Mouse (Mus musculus) heart, embryonic 16.5 days (tissue): ENCODE results near the gene Cnot10. TPM values are rescaled to one million over a fixed set of nuclear protein-coding genes. Genes with fewer than 3 reads are reported as not detected.

ENCODE experiments used
- ATAC-seq: fragments of 200-750 bp; cut with Nextera tagmentation; replicated peaks from 2 replicates; pipeline ENCODE4 v1.8.0; 2017; ENCODE audit warnings: moderate number of reproducible peaks; ENCODE audit not compliant: insufficient read depth, low FRiP score; ENCODE audit errors: extremely low read depth
- H3K27ac ChIP-seq: fragments of 300-500 bp; sonication (generic); 2 replicates; pipeline ENCODE4 v1.5.1; 2014; ENCODE audit warnings: mild to moderate bottlenecking, low read length, control low read depth, moderate library complexity
- H3K27me3 ChIP-seq: fragments of 300-500 bp; sonication (generic); 2 replicates; pipeline ENCODE4 v1.6.1; 2014; ENCODE audit warnings: low read length, mixed read lengths; ENCODE audit not compliant: control insufficient read depth, insufficient read depth
- H3K36me3 ChIP-seq: fragments of 300-500 bp; sonication (generic); 2 replicates; pipeline ENCODE4 v1.6.1; 2014; ENCODE audit not compliant: control insufficient read depth, insufficient read depth
- H3K4me1 ChIP-seq: fragments of 300-500 bp; sonication (generic); 2 replicates; pipeline ENCODE4 v1.6.1; 2014; ENCODE audit warnings: low read length, mixed read lengths; ENCODE audit not compliant: control insufficient read depth, insufficient read depth
- H3K4me2 ChIP-seq: fragments of 300-500 bp; sonication (generic); 2 replicates; pipeline ENCODE4 v1.6.1; 2014; ENCODE audit warnings: low read depth, mild to moderate bottlenecking, control low read depth, low read length
- H3K4me3 ChIP-seq: fragments of 300-500 bp; sonication (generic); 2 replicates; pipeline ENCODE4 v1.5.1; 2014; ENCODE audit warnings: mild to moderate bottlenecking, control low read depth, low read length
- H3K9ac ChIP-seq: fragments of 300-500 bp; sonication (generic); 2 replicates; pipeline ENCODE4 v1.6.1; 2014; ENCODE audit warnings: low read length, control low read depth
- H3K9me3 ChIP-seq: fragments of 300-500 bp; sonication (generic); replicated peaks from 2 replicates; pipeline ENCODE4 v1.6.1; 2016; ENCODE audit warnings: low read length; ENCODE audit not compliant: control insufficient read depth
- WGBS: fragments of 180-500 bp; shearing (Covaris S2); extraction: QIAGEN DNeasy Blood & Tissue Kit; methylation state at CpG from one replicate; pipeline ENCODE4 v1.1.7; 2014; 5-methylcytosine and 5-hydroxymethylcytosine counted together
- polyA plus RNA-seq: library from polyadenylated mRNA; unstranded; fragments of >200 nt; fragmentation: Nextera tagmentation; extraction: Ambion mirVana; gene quantifications from 2 replicates; pipeline ENCODE4 v1.2.1, GENCODE M21; 2015

The Cnot10 gene
- polyA plus RNA-seq, 1 experiment from 2014 or later: 41.4 TPM

DNA sequence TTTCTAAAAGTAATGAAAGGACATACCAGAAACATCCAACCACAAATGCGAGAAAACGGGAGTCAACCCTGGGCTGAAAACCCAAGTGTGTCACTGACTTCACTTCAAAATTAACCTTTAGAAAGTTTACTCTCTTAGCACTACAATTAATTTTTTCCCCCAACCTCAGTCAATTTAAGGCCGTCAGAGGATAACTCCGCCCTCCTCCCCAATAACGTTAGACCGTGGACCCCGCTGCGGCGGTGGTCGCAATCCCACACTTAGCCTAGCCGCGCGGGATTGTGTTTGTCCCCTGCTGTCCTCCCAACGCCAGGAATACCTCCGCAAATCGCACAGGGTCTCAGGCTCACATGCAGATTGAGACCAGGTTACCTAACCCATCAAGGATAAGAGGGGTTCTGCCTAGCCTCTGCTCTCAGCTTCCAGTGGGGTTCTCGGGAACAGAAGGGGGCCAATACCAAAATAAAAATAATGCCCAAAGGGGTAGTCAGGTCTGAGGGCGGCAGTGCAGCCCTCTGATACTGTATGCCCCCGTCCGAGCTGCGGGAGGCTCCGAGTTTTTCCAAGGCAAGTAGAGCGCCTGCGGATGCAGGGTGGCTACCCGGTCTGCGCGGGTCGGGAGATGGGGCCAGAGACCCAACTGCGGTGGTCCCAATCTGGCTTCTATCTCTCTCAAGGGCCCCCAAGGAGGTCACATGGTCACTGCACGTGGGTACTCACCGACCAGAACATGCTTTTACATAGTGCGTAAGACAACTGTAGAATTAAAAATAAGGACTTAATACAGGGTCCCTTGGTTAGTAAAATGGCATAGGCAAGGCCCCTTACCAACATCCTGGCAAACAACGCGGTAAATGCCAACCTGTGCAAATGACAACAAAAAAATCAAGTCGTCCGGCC, 79.0 kb downstream of the Cnot10 start:
- no peak overlapping the region for H3K9ac ChIP-seq
- H3K9me3 ChIP-seq: no peaks in the 10 kb centered on the region
- ATAC-seq: 0 out of 2 replicates have a peak, but pooled peaks have one; percentile 23
- peaks cover 13% of the 10 kb centered on the region; the same call in 1 of the 2 replicates for H3K4me1 ChIP-seq
- no peak overlapping the region for H3K27ac ChIP-seq
- 7% methylated on average over 36 of the region's 36 CpGs for WGBS
- H3K4me2 ChIP-seq: peak overlapping the region; percentile 40
- H3K27me3 ChIP-seq: peaks cover 71% of the 10 kb centered on the region
- peak overlapping the region; percentile 11 for H3K4me3 ChIP-seq
- H3K36me3 ChIP-seq: no peaks in the 10 kb centered on the region

- ATAC-seq: no peak
- H3K36me3 ChIP-seq: no peaks in the 10 kb centered on the region
- WGBS: 40% methylated on average over 7 of the region's 7 CpGs
- H3K27me3 ChIP-seq: peaks cover 68% of the 10 kb centered on the region
- peaks cover 13% of the 10 kb centered on the region; the same call in 1 of the 2 replicates for H3K4me1 ChIP-seq
- H3K9me3 ChIP-seq: no peaks in the 10 kb centered on the region
- H3K27ac ChIP-seq: no peak overlapping the region
- no peak overlapping the region for H3K4me2 ChIP-seq
- no peak overlapping the region for H3K4me3 ChIP-seq
- no peak overlapping the region for H3K9ac ChIP-seq
These were observed 79.8 kb downstream of the Cnot10 start for GRCm38 (mm10) chr9:114560141-114560540.

GRCm38 (mm10) chr9:114557086-114557485, 82.9 kb downstream of the Cnot10 start:
- no peaks in the 10 kb centered on the region for H3K36me3 ChIP-seq
- peaks cover 10% of the 10 kb centered on the region for H3K4me1 ChIP-seq
- H3K27me3 ChIP-seq: peaks cover 40% of the 10 kb centered on the region
- no peak overlapping the region for H3K9ac ChIP-seq
- H3K9me3 ChIP-seq: no peaks in the 10 kb centered on the region
- H3K27ac ChIP-seq: no peak overlapping the region
- no peak overlapping the region for H3K4me3 ChIP-seq
- WGBS: 34% methylated on average over 7 of the region's 7 CpGs
- no peak for ATAC-seq
- no peak overlapping the region for H3K4me2 ChIP-seq

DNA sequence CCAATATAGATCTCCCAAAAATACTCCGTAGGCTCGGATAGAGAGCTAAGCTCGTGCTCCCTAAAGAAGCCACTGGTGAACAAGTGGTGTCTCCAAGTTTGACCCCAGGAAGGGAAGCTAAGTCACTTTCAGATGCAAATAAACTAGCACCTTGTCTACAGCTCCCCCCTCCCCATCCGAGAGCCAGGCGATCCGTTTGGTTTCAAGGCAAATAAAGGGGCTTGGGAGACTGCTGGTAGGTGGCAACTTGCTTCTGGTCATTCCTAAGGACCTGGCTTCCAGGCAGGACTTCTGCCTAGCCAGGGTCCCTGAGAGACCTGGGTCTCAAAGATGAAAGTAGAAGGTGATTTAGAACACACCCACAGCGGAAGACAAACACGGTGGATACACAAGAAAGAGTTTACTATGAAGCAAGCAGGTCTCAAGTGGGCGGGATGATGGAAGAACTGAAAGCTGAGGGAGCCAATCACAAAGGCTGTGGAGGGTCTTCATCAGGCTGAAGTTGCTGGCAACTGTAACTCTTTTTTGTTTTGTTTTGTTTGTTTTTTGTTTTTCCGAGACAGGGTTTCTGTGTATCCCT, 83.6 kb downstream of the Cnot10 start:
- no peak overlapping the region for H3K27ac ChIP-seq

DNA sequence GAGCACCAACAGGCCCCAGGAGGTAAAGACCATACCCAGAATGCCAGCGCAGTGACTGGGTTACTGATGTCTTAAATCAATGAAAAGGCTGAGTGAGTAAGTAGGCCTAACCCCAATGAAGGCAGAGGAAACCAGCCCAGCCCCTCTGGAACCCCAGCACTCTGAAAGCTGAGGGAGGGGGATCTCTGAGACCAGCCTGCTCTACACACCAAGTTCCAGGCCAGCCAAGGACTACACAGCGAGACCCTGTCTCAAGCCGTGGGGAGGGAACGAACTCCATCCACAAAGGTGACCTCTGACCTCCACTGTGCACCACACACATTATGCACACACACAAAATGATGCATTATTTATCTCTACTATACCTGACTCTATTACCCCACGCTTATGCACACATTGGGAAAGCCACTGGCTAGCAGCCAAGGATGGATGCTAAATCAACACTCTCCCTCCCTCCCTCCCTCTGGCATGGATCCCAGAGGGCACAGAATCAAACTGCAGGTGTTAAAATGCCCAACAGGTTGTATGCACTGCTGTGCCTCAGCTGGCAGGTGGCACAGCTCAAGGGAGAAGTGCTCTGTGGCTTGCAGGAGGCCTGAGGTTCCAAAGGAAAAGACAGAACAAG, 85.5 kb downstream of the Cnot10 start:
- no peak overlapping the region for H3K4me3 ChIP-seq
- H3K4me2 ChIP-seq: no peak overlapping the region
- H3K36me3 ChIP-seq: no peaks in the 10 kb centered on the region
- no peak overlapping the region for H3K27ac ChIP-seq
- H3K9ac ChIP-seq: no peak overlapping the region
- ATAC-seq: no peak; the same call in none of the 2 replicates
- peaks cover 14% of the 10 kb centered on the region for H3K27me3 ChIP-seq
- H3K9me3 ChIP-seq: no peaks in the 10 kb centered on the region
- 52% methylated on average over 5 of the region's 5 CpGs for WGBS
- H3K4me1 ChIP-seq: peaks cover 10% of the 10 kb centered on the region

More for the DNA sequence above, 83.6 kb downstream of the Cnot10 start:
- Histone ChIP-seq H3K27me3 (peaks cover 33% of the 10 kb centered on the region), H3K36me3 (no peaks in the 10 kb centered on the region), H3K9ac (no peak overlapping the region), H3K4me2 (no peak overlapping the region), H3K9me3 (no peaks in the 10 kb centered on the region), H3K4me3 (no peak overlapping the region), H3K4me1 (peaks cover 10% of the 10 kb centered on the region)
- no peak for ATAC-seq
- 54% methylated on average over 10 of the region's 10 CpGs for WGBS

DNA sequence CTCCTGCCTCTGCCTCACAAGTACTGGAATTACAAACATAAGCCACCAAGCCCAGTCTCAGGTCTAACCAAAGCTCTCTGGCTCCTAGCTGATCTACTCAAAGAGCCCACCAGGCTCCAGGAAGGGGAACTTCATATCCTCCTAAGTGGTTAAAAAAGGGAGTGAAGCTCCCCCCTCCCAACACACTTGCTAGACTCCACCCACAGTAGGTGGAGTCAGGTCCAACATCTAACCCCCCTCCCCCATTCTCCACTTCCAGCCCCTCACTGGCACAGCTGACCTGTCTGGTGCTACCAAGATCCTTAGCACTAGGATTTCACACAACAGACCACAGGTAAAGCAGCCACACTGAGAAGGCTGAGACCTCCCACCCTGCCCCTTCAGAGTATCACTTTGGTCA, 86.2 kb downstream of the Cnot10 start:
- no peaks in the 10 kb centered on the region for H3K36me3 ChIP-seq
- peaks cover 10% of the 10 kb centered on the region for H3K4me1 ChIP-seq
- no peak for ATAC-seq
- H3K27ac ChIP-seq: no peak overlapping the region
- H3K4me2 ChIP-seq: no peak overlapping the region
- no peak overlapping the region for H3K4me3 ChIP-seq
- H3K9me3 ChIP-seq: no peaks in the 10 kb centered on the region
- peaks cover 8% of the 10 kb centered on the region for H3K27me3 ChIP-seq
- no peak overlapping the region for H3K9ac ChIP-seq

GRCm38 (mm10) chr9:114550033-114550432, 90.0 kb downstream of the Cnot10 start:
- no peak overlapping the region for H3K4me2 ChIP-seq
- WGBS: 29% methylated on average over 6 of the region's 6 CpGs
- ATAC-seq: no peak
- no peaks in the 10 kb centered on the region for H3K36me3 ChIP-seq
- H3K9me3 ChIP-seq: no peaks in the 10 kb centered on the region
- H3K4me3 ChIP-seq: no peak overlapping the region
- H3K9ac ChIP-seq: no peak overlapping the region
- H3K27ac ChIP-seq: no peak overlapping the region
- H3K27me3 ChIP-seq: no peaks in the 10 kb centered on the region
- peaks cover 14% of the 10 kb centered on the region for H3K4me1 ChIP-seq

- Histone ChIP-seq H3K4me1 (peaks cover 10% of the 10 kb centered on the region), H3K4me2 (no peak overlapping the region), H3K9me3 (no peaks in the 10 kb centered on the region), H3K27me3 (no peaks in the 10 kb centered on the region), H3K27ac (no peak overlapping the region), H3K9ac (no peak overlapping the region), H3K4me3 (no peak overlapping the region), H3K36me3 (no peaks in the 10 kb centered on the region)
- 62% methylated on average over 5 of the region's 5 CpGs for WGBS
- no peak for ATAC-seq
These were observed 90.9 kb downstream of the Cnot10 start for GRCm38 (mm10) chr9:114549117-114549516.

- no peaks in the 10 kb centered on the region for H3K36me3 ChIP-seq
- WGBS: 56% methylated on average over 4 of the region's 4 CpGs
- no peak overlapping the region for H3K4me3 ChIP-seq
- no peak overlapping the region for H3K4me2 ChIP-seq
- peaks cover 8% of the 10 kb centered on the region for H3K4me1 ChIP-seq
- no peaks in the 10 kb centered on the region for H3K27me3 ChIP-seq
- H3K9me3 ChIP-seq: no peaks in the 10 kb centered on the region
- H3K9ac ChIP-seq: no peak overlapping the region
- H3K27ac ChIP-seq: no peak overlapping the region
- ATAC-seq: no peak
These were observed 91.5 kb downstream of the Cnot10 start for GRCm38 (mm10) chr9:114548496-114548895.
